Mouse (Mus musculus) heart, postnatal 4 days (tissue): Measurements from ENCODE around the gene Wnt3a. TPM values are rescaled to one million over a fixed set of nuclear protein-coding genes. Genes with fewer than 3 reads are reported as not detected.
"Not testable (repeated sequence)": the region's sequence is repeated elsewhere in the genome, so short reads cannot be mapped to it uniquely, and the experiment has no call there.

ENCODE experiments used
- DNase-seq: peaks from one replicate; pipeline ENCODE4 v3.0.0; 2021
- total RNA-seq, 2 experiments: library from RNA; stranded (reverse); gene quantifications; 2 replicates each; pipeline ENCODE4 v1.2.3; 2021

Wnt3a gene
- total RNA-seq, 2 experiments from 2014 or later, result not detected

DNA sequence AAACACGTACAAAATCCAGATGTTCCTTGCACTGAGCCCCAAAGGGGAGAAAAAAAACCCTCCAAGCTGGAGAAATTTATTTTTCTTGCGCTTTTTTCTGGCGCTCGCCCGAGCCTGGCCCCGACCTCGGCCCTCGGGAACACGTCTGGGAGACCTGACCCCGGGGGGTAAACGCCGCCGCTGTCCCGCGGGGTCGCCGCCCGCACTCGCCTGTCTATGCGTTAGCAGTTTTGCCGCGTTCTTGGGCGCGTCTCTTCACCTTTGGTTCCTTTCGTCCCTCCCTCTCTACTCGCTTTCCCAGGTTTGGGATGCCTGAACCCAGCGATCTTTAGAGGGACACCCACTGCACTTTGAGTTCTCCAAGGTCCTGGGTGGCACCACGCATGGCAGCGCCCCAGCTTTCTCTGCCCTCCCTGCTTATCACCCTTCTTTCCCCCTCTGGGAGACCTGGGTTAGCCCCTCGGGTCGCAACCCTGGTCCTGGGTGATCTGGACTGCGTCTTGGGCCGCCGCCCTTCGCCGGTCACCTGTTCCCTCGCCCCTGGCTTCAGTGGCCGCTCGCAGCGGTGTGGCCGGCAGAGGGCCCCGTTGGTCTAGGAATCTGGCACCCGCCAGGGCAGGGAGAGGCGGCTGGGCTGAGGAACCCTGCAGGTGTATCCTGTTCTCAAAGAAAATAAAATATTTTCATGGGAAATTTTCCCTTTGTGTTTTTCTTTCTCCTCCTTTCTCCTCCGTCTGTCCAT, 17.0 kb upstream of the Wnt3a start:
- peak; percentile 92 for DNase-seq

DNA sequence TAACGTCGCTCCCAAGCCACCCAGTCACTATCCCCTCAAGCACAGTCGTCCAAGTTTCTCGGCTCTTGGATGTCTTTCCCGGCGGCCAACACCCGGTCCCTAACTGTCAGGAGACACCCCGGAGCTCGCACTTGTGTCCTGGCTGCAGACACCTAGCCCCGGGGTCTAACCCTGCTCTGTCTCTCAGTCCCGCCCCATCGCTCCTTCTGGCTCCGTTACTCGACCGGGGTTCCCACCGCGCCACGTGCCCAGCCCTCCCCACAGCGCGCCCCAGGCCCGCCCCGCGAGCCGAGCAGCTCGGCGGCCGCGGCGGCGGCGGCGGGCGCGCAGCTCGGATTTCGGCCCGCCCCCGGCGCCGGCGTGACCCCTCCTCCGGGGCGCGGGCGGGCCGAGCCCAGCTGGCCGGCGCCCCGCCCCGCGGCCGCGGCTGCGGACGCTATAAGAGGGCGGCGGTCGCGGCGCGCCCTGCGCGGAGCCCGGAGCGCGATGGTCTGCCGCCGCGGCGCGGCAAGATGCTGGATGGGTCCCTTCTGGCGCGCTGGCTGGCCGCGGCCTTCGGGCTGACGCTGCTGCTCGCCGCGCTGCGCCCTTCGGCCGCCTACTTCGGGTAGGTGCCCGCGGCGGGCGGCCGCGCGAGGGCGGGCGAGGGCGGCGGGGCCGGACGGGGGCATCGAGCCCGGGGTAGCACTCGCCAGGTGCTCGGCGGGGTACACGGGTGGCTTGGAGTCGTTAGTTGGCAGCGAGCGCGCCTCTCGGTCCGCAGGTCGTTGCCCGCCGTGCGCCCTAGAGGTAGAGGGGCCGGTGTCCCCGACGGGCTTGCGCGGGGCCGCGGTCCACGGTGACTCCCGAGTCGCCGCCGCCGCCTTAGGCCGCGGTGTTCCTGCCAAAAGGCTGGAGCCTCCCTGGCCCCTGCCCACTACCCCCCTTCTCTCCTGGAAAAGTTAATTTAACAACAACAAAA, 16.2 kb upstream of the Wnt3a start, which contains the start of gene Wnt9a:
Wnt9a (plus strand) TSS at position 468 of the 961 bp plus-strand sequence.
- DNase-seq, result peak; percentile 75

DNA sequence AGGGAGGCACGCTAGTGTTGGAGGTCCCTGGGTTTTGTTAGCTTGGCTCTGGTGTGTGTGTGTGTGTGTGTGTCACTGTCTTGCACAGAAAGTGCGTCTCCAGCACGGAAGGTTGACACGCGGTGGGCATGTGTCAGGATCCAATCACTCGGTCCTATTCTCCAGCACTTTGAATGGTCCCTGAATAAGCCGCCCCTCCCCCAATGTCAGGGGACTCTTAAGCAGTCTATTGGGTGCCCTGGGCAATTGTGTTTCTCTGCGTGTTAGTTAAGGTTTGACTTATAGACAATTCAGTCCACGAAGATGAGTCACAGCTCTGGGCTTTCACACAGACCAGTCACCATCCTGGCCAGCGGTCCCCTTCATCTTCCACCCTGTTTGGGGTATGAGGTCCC, 15.3 kb upstream of the Wnt3a start:
- DNase-seq, result peak; percentile 36

DNA sequence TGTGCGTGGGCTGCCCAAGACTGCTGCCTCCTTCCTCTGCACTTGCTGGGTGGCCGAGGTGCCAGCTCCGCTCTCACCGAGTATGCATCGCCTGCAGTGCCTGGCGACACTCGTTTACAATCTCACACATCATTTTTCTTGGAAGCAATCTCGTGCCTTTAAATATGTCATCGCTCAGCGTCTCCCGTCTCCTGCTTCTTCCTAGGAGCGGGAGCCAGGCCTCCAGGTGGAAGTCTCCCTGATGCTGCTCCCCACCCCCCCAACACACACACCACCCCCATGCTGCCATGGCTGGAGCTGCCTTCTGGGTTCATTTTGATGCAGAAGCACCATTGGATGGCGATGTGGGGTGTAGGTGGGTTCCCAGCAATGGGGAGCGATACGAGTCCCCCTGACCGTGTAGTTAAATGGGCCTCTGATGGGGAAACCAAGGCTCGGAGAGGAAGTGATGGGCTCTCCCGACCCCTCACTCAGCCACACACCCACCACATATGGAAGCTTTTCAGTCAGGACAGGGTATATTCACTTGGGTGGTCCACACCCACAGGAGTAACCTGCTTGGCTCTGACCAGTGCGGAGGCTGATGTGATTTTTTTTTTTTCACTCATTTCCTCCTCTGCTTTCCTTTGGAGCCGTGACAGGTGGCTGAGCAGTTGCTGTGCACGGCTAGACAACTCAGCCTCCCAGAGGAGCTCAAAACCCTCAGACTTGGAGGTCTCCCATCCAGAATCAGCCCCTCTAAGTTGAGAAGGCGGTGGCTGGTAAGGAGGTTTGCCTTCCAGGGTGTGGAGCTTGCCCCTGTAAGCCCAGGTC, 14.7 kb upstream of the Wnt3a start:
- DNase-seq, result no peak

DNA sequence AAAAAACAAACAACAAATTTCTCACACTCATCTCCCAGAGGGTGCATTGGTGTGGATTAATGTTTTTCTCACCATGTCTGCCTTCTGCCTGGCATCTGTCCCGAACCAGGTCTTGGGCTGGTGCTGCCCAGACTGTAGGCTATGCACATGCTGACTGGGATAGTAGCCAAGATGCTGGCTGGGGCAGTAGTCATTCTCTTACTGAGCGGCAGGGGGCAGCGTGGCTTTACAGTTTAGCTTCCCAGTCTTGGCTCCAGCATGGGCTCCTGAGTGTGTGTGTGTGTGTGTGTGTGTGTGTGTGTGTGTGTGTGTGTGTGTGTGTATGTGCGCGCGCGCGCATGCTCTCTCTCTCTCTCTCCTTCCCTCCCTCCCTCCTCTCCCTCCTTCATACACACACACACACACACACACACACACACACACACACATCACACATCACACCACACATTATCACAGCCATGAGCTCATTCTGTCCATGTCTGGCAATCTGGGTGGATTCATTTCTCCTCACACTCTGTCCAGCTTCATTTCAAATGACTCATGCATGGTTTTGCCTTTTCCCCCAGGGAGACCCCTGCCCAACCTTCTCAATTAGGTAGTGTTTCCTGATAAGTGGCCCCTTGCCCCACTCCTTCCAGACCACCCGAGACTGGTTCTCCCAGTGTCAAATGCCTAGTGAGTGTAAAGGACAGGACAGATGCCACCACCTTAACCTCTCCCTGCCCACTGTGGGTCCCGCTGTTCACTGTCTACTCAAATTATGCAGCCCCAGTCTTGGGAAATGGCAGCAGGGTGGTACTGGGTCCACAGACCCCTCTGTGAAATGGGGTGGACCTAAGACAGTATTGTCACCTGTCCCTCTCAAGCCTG, 12.4 kb upstream of the Wnt3a start:
- DNase-seq, result peak; percentile 91

DNA sequence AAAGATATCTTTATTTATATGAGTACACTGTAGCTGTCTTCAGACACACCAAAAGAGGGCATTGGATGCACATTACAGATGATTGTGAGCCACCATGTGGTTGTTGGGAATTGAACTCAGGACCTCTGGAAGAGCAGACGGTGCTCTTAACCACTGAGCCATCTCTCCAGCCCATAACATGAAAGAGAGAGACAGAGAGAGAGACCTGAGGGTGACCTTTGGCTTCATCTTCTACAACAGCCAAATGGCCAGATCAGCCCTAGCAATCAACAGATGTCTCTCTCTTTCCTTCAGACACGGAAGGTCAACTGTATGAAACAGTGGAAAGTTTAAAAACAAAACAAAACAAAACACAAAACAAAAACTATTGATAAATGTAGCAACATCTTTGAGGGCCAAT, 10.5 kb upstream of the Wnt3a start:
- not testable (repeated sequence) for DNase-seq

DNA sequence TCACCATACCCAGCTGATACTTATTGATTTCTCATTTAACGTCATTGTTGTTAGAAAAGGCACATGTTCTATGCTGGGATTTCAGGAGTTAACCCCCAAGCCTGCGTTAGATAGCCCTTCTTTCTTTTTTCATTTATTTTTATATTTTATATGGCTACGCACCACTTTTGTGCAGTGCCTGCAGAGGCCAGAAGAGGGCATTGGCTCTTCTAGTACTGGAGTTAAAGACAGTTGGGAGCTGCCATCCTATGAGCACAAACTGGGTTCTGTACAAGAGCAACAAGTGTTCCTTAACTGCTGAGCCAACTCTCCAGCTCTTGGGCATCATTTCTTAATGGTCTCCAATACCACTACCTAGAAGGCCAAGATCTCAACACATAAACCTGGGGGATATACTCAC, 9.6 kb upstream of the Wnt3a start:
- peak; percentile 51 for DNase-seq

DNA sequence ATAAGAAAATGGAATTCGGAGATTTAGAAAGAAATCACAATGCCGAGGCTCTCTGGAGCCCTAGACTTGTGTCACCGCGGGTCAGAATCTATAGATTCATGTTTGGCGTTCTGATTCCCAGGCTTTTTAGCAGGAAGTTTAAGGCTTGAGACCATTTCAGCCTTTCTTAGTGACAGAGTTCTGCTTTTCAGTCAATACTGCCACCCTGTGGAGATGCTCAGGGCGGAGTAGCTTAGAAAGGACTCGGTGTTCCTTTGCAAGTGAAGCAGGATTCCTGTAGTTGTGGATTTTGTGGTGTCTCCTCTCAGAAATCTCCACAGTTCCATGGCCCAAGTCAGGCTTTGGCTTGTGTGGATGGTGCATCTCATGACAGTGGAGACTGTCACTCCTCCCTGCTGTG, 7.4 kb upstream of the Wnt3a start:
- DNase-seq, result peak; percentile 73

DNA sequence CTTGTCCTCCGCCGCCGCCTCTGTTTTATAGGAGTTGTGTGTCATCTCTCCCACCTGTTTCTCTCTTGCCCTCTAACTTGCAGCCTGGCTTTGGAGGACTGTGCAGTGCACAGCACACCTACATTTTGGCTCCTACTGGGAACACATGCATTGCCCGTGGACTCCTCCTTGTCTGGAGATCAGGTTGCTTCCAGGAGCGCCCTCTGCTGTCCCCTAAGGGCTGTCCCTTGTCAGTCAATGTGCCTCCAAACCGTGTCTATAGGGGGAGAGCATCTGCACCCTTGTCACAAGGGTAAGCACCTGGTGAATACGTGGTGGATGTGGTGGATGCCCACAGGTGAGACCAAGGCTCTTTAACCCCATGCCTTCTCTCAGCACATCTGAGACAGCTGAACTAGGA, 3.1 kb upstream of the Wnt3a start:
- peak; percentile 68 for DNase-seq

DNA sequence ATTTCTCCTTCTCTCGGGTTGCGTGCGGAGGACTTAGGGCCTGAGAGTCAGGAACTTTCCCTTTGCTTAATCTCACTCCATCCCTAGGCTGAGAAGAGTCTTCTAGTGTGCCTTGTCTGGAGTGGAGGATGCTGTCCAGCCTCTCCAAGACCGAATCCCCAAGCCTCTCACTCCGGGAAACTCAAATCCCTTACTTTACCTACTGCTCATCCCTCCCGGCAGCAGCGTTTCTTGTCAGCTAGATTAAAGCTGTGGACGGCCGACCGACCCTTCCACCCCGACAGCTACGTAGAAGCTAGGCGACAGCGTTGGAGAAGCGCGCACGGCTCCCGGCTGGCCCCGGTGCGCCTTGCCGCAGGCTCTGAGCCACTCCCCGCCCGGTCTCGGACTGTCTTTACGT, 846 bp downstream of the Wnt3a start:
- DNase-seq, result no peak

DNA sequence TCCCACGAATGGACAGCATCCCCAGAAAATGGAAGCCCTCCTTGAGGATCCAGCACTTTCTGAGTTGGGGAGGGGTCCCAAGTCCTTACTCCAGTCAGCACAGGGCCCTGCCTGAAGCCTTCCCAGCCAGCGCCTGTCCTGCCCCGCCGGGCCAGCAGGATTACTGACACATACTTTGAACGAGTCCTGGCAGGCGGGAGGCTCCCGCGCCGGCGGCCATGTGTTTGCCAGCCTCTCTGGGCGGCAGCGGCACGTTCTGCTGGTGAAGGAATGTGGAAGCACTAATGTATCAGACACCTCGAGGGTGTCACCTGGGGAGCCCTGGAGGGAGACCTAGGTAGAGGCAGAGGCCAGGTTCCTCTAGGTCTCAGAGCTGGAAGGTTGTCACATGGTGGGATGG, 6.4 kb downstream of the Wnt3a start:
- DNase-seq, result peak; percentile 24

DNA sequence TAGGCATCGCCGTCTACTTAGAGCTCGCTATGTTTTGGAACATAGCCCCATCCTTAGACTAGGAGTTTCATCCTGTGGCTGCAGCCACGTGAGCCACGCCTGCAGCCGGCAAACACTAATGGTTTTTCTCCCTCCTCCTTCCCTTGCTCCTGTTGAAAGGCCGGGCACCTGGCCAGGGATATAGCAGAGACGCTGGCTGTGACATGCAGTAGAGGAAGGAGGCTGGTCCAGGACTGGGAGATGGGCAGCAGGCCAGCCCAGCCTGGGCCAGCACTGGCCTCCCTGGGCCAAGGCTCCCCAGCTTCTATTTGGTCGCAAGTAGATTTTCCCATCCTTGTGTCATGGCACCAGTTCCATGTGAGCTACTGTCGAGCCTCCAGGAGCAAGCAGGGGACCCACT, 7.6 kb downstream of the Wnt3a start:
- DNase-seq, result peak; percentile 86

DNA sequence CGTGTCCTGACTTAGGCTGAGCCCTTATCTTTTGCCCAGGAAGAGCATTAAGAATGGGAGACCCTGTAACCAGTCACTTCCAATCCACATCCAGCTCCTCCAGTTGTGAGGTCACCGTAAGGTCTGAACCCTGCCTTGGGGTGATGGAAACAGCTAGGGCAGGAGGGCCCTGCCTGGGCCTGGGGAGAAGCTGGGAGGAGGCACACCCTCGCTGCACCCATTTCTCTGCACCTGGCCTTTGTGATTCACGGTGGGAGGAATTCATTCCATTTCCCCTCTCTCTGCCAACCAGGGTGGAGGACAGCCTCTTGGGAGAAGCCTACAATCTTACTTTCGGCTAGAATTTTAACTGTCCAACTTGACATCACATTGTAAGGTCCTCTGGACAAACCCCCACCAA, 8.4 kb downstream of the Wnt3a start:
- no peak for DNase-seq

DNA sequence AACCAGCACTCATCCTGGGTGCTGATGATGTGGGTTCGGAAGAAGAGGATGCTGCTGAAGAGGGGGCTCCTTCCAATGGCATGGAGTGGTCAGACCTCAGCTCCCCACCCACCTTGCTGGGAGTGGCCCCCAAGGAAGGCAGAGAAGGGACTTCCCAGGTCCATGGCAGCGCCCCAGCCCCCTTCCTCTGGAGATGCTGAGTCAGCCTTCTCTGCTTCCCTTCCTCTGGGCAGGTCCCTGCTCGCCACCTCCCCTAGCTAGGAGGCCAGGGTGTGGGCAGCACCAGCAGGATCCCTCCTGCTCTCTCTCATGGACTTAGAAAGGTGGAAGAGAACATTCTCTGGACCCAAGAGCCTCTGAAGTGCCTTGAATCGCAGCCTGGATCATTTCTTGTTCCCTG, 12.5 kb downstream of the Wnt3a start:
- DNase-seq, result no peak

DNA sequence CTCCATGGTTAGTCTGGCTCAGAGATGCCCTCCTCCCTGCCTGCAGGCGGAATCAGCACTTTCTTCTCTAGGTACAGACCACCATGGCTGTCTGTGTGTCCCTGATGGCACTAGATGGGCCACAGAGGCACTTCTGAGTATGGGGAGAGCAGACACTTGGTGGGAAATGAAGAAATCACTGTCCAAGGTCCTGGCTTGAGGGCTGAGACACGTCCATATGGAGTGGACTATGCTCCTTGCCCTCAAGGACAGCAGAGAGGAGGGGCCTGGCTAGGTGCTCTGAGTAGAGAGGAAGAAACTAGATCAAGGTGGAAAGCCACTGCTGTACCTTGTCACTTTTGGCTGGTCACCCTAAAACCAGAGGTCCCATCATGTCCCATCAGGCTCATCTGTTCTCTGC, 13.7 kb downstream of the Wnt3a start:
- no peak for DNase-seq

DNA sequence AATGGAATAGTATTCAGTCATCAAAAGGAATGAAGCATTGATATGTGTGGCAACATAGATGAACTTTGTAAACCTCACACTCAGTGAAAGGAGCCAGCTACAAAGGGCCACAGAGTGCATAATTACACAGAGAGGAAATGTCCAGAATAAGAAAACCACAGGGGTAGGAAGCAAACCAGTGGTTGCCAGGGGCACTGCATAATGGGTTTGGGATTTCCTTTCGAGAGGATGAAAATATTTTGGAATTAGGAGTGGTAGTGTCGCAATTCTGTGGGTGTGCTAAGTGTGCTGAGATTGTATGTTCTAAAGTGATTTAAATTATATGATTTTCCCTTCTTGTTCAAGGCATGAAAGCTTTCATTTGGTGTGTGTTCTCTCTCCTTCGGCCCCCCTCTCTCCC, 16.4 kb downstream of the Wnt3a start:
- no peak for DNase-seq

DNA sequence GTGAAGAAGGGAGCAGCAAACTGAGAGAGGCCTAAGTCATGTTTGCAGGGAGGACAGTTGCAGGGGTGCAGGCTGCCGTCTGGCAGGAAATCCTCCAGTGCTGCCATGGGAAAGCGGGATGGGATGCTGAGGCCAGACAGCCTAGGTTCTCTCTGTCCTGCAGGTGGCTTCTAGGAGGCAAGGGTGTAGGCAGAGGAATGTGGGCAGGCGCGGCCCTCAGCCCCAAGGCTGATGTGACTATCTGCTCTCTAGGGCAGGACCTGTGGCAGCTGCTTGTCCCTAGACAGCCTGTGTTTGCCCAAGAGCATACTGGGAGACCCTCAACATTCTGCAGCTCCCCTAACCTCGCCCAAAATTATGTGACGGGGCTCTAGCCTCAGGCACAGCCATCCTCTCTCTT, 23.8 kb downstream of the Wnt3a start:
- DNase-seq, result no peak

DNA sequence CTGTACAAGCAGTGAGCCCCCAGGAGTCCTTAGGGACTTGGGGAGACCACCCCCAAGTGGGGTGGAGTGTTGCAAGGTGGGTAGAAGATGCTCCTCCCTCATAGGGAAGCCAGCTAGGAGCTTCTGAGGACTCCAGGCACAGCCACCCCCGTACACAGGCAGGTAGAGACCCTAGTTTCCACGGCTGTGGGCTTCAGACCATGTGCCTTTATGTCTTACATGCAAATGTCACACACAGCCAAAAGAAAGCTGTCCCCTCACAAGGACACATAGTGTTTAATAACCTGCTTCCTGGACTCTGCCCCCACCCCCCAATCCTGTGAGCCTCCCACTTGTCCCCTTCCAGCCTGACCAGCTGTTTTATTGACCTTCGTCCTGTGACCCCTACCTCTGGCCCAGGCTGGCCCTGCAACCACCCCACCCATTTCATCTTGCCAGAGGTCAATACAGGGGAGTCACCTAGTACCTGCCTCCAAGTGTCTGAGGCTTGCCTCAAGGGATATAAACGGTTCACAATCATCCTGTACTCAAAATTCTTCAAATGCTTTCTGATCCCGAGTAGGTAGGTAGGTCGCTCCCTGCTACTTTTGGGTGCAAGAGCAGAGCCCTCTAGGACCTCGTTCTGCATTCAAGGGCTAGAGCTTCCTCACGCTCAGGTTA, 25.3 kb downstream of the Wnt3a start:
- no peak for DNase-seq

DNA sequence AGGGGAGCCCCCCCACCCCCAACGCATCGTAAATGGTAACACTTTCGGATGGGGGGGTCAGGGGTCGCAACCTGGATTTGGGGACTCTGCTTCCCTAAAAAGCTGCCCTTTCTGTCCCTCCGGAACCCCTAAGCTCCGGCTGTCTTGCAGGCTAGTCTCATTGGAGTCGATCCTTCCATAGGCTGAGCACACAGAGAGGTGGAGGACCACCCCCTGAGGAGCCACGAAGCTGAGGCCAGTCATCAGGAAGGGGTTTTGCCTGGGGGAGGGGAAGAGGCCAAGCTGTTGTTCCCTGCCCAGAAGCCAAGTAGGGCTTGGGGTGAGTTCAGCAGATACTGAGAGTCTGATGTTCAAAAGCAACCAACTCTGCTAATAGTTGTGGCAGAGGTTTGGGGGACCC, 26.0 kb downstream of the Wnt3a start:
- DNase-seq, result no peak

DNA sequence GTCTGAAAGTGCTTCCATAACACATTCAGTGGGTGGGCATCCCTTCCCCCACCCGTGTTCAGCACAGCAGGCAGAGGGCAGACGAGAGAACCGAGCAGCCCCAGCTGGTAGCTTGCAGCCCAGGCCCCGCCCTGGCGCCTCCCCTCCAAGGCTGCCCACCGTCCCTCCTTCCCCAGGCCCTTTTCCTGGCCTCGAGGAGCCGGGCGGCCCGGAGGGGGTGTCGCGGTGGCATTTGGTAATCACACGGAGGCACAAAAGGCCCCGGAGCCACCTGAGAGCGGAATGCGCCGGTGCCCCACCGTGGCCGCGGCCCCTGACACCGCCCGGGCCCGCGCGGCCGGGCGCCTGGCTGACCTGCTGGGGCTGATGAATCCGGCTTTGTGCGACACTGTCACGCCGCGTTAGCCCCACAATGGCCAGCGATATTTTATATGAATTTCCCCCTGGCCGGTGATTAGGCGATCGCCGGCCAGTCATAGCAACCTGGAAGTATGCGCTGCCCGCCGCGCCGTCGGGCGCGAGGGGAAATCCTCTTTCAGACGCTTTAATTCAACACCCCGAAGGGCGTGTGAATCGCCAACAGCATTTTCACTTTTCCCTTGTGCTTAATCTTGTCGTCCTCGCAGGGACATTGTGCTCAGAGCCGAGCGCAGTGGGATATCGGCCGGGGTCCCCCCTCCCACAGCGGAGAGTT, 26.5 kb downstream of the Wnt3a start:
- DNase-seq, result peak; percentile 55

DNA sequence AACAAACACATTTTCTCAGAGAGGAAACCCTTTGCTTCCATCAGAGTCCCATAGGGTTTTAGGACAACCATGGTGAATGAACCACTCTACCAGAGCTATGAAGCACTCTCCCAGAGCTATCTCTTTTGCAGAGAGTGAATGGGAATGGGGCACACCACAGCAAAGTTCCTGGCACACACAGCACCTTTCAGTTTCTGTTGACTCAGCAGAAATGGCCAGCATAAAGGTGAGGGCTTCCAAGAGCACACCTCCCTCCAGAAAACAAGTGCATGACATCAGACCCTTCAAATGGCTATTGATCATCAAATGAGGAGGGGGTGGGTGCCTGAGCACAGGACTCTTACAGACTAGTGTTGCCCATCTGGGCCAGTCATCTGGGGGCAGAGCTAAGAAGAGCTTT, 28.2 kb downstream of the Wnt3a start:
- DNase-seq, result no peak
